Mouse (Mus musculus) lung, embryonic 16.5 days (tissue): ENCODE data around the gene Ccdc106. TPM values are rescaled to one million over a fixed set of nuclear protein-coding genes. Genes with fewer than 3 reads are reported as not detected.

ENCODE experiments used
- ATAC-seq: fragments of 200-750 bp; cut with Nextera tagmentation; 2 replicates; pipeline ENCODE4 v1.8.0; 2017; ENCODE audit warnings: low read depth, mild to moderate bottlenecking, moderate library complexity
- H3K27ac ChIP-seq: fragments of 300-500 bp; sonication (generic); 2 replicates; pipeline ENCODE4 v1.5.1; 2014; ENCODE audit warnings: mild to moderate bottlenecking, control low read depth, low read length
- H3K27me3 ChIP-seq: fragments of 300-500 bp; sonication (generic); 2 replicates; pipeline ENCODE4 v1.6.1; 2014; ENCODE audit warnings: low read depth, low read length, mixed read lengths; ENCODE audit not compliant: control insufficient read depth, insufficient read depth
- H3K36me3 ChIP-seq: fragments of 300-500 bp; sonication (generic); 2 replicates; pipeline ENCODE4 v1.6.1; 2014; ENCODE audit warnings: low read length; ENCODE audit not compliant: control insufficient read depth, insufficient read depth
- H3K4me1 ChIP-seq: fragments of 300-500 bp; sonication (generic); replicated peaks from 2 replicates; pipeline ENCODE4 v1.6.1; 2014; ENCODE audit warnings: low read length, mixed read lengths; ENCODE audit not compliant: control insufficient read depth, insufficient read depth
- H3K4me2 ChIP-seq: fragments of 300-500 bp; sonication (generic); 2 replicates; pipeline ENCODE4 v1.6.1; 2014; ENCODE audit warnings: low read depth, low read length, control low read depth
- H3K4me3 ChIP-seq: fragments of 300-500 bp; sonication (generic); 2 replicates; pipeline ENCODE4 v1.5.1; 2014; ENCODE audit warnings: mild to moderate bottlenecking, low read length, control low read depth
- H3K9ac ChIP-seq: fragments of 300-500 bp; sonication (generic); 2 replicates; pipeline ENCODE4 v1.6.1; 2014; ENCODE audit warnings: low read length, control low read depth
- H3K9me3 ChIP-seq: fragments of 300-500 bp; sonication (generic); 2 replicates; pipeline ENCODE4 v1.6.1; 2016; ENCODE audit warnings: low read length; ENCODE audit not compliant: control insufficient read depth
- WGBS: fragments of 180-500 bp; shearing (Covaris S2); extraction: QIAGEN DNeasy Blood & Tissue Kit; methylation state at CpG from one replicate; pipeline ENCODE4 v1.1.7; 2014; 5-methylcytosine and 5-hydroxymethylcytosine counted together
- polyA plus RNA-seq: library from polyadenylated mRNA; unstranded; fragments of >200 nt; fragmentation: Nextera tagmentation; extraction: Ambion mirVana; gene quantifications from 2 replicates; pipeline ENCODE4 v1.2.1, GENCODE M21; 2015

The Ccdc106 gene
- polyA plus RNA-seq, 1 experiment from 2014 or later = 5.5 TPM

- no peak for ATAC-seq
Measured at GRCm38 (mm10) chr7:5092381-5092780, 72.0 kb downstream of the Ccdc106 start.

GRCm38 (mm10) chr7:5092831-5093510, 72.6 kb downstream of the Ccdc106 start:
- ATAC-seq = no peak
- H3K27me3 ChIP-seq = no peaks in the 10 kb centered on the region
- 80% methylated on average over 21 of the region's 21 CpGs for WGBS

More at GRCm38 (mm10) chr7:5092381-5092780, 72.0 kb downstream of the Ccdc106 start:
- H3K27ac ChIP-seq = no peak overlapping the region
- peaks cover 48% of the 10 kb centered on the region for H3K36me3 ChIP-seq
- no peak overlapping the region for H3K4me3 ChIP-seq
- H3K27me3 ChIP-seq = no peaks in the 10 kb centered on the region
- H3K4me2 ChIP-seq = no peak overlapping the region
- H3K9ac ChIP-seq = no peak overlapping the region
- H3K4me1 ChIP-seq = no peaks in the 10 kb centered on the region
- 69% methylated on average over 6 of the region's 6 CpGs for WGBS
- no peaks in the 10 kb centered on the region for H3K9me3 ChIP-seq

GRCm38 (mm10) chr7:5098769-5099168, 78.4 kb downstream of the Ccdc106 start:
- Histone ChIP-seq H3K4me1 (no peaks in the 10 kb centered on the region), H3K27me3 (no peaks in the 10 kb centered on the region), H3K4me3 (no peak overlapping the region), H3K4me2 (no peak overlapping the region), H3K9ac (no peak overlapping the region), H3K27ac (no peak overlapping the region), H3K36me3 (peaks cover 35% of the 10 kb centered on the region), H3K9me3 (no peaks in the 10 kb centered on the region)
- WGBS = 93% methylated on average over 5 of the region's 5 CpGs
- ATAC-seq = no peak

More at GRCm38 (mm10) chr7:5092831-5093510, 72.6 kb downstream of the Ccdc106 start:
- peaks cover 53% of the 10 kb centered on the region for H3K36me3 ChIP-seq
- no peaks in the 10 kb centered on the region for H3K4me1 ChIP-seq
- no peak overlapping the region for H3K9ac ChIP-seq
- H3K4me2 ChIP-seq = no peak overlapping the region
- H3K4me3 ChIP-seq = no peak overlapping the region
- H3K27ac ChIP-seq = no peak overlapping the region
- H3K9me3 ChIP-seq = no peaks in the 10 kb centered on the region

- Histone ChIP-seq H3K9me3 (no peaks in the 10 kb centered on the region), H3K4me1 (no peaks in the 10 kb centered on the region), H3K4me2 (no peak overlapping the region), H3K27me3 (no peaks in the 10 kb centered on the region), H3K36me3 (peaks cover 31% of the 10 kb centered on the region), H3K27ac (no peak overlapping the region), H3K9ac (no peak overlapping the region), H3K4me3 (no peak overlapping the region)
- no peak for ATAC-seq
- WGBS = 74% methylated on average over 3 of the region's 3 CpGs
Measured at GRCm38 (mm10) chr7:5099796-5100195, 79.4 kb downstream of the Ccdc106 start.

- 83% methylated on average over 10 of the region's 10 CpGs for WGBS
- peak; percentile 48 for ATAC-seq
Measured at GRCm38 (mm10) chr7:5101066-5101663, 80.8 kb downstream of the Ccdc106 start.

GRCm38 (mm10) chr7:5102564-5102963, 82.2 kb downstream of the Ccdc106 start:
- peaks cover 13% of the 10 kb centered on the region for H3K36me3 ChIP-seq
- ATAC-seq = no peak
- no peaks in the 10 kb centered on the region for H3K27me3 ChIP-seq
- no peak overlapping the region for H3K4me3 ChIP-seq
- no peak overlapping the region for H3K4me2 ChIP-seq
- 82% methylated on average over 2 of the region's 2 CpGs for WGBS
- H3K27ac ChIP-seq = no peak overlapping the region
- no peaks in the 10 kb centered on the region for H3K4me1 ChIP-seq
- H3K9ac ChIP-seq = no peak overlapping the region
- no peaks in the 10 kb centered on the region for H3K9me3 ChIP-seq

More at GRCm38 (mm10) chr7:5101066-5101663, 80.8 kb downstream of the Ccdc106 start:
- Histone ChIP-seq H3K4me1 (no peaks in the 10 kb centered on the region), H3K27me3 (no peaks in the 10 kb centered on the region), H3K4me3 (no peak overlapping the region), H3K9me3 (no peaks in the 10 kb centered on the region), H3K36me3 (peaks cover 18% of the 10 kb centered on the region), H3K9ac (no peak overlapping the region), H3K27ac (no peak overlapping the region), H3K4me2 (no peak overlapping the region)

GRCm38 (mm10) chr7:5108272-5108671, 87.9 kb downstream of the Ccdc106 start:
- H3K4me3 ChIP-seq = no peak overlapping the region
- no peak for ATAC-seq
- 67% methylated on average over 4 of the region's 4 CpGs for WGBS

GRCm38 (mm10) chr7:5109301-5109700, 88.9 kb downstream of the Ccdc106 start:
- no peak overlapping the region for H3K27ac ChIP-seq
- no peaks in the 10 kb centered on the region for H3K9me3 ChIP-seq
- H3K4me2 ChIP-seq = no peak overlapping the region
- 81% methylated on average over 8 of the region's 8 CpGs for WGBS
- H3K4me3 ChIP-seq = no peak overlapping the region
- ATAC-seq = no peak
- H3K36me3 ChIP-seq = no peaks in the 10 kb centered on the region
- H3K9ac ChIP-seq = no peak overlapping the region
- no peaks in the 10 kb centered on the region for H3K27me3 ChIP-seq
- H3K4me1 ChIP-seq = no peaks in the 10 kb centered on the region

More at GRCm38 (mm10) chr7:5108272-5108671, 87.9 kb downstream of the Ccdc106 start:
- Histone ChIP-seq H3K9ac (no peak overlapping the region), H3K4me2 (no peak overlapping the region), H3K36me3 (no peaks in the 10 kb centered on the region), H3K27me3 (no peaks in the 10 kb centered on the region), H3K4me1 (no peaks in the 10 kb centered on the region), H3K9me3 (no peaks in the 10 kb centered on the region), H3K27ac (no peak overlapping the region)
